Mouse (Mus musculus): ENCODE data around the gene Slc12a8. TPM values are rescaled to one million over a fixed set of nuclear protein-coding genes. Genes with fewer than 3 reads are reported as not detected.

Slc12a8 gene
- total RNA-seq, 2 experiments from 2014 or later: 1.1 to 1.9 TPM

- no peak for DNase-seq (ENCODE audit: low spot score in 2 of 2)
Measured at GRCm38 (mm10) chr16:33672188-33672587, 155.1 kb downstream of the Slc12a8 start.

- DNase-seq (ENCODE audit: low spot score in 2 of 2): no peak
Measured at GRCm38 (mm10) chr16:33672643-33673042, 155.5 kb downstream of the Slc12a8 start.

GRCm38 (mm10) chr16:33673530-33674109 lies 156.5 kb downstream of the Slc12a8 start:
- DNase-seq (ENCODE audit: low spot score in 2 of 2): no peak

- no peak for DNase-seq (ENCODE audit: low spot score in 2 of 2)
Measured at GRCm38 (mm10) chr16:33675151-33675847, 158.2 kb downstream of the Slc12a8 start.

GRCm38 (mm10) chr16:33675848-33676184 lies 158.7 kb downstream of the Slc12a8 start:
- DNase-seq (ENCODE audit: low spot score in 2 of 2): no peak

GRCm38 (mm10) chr16:33676347-33677312 lies 159.5 kb downstream of the Slc12a8 start:
- DNase-seq (ENCODE audit: low spot score in 2 of 2): no peak

GRCm38 (mm10) chr16:33677313-33677690 lies 160.2 kb downstream of the Slc12a8 start:
- DNase-seq (ENCODE audit: low spot score in 2 of 2): no peak

GRCm38 (mm10) chr16:33677901-33678300 lies 160.8 kb downstream of the Slc12a8 start:
- no peak for DNase-seq (ENCODE audit: low spot score in 2 of 2)

GRCm38 (mm10) chr16:33680271-33680670 lies 163.1 kb downstream of the Slc12a8 start:
- DNase-seq (ENCODE audit: low spot score in 2 of 2): no peak

GRCm38 (mm10) chr16:33680816-33681215 lies 163.7 kb downstream of the Slc12a8 start:
- no peak for DNase-seq (ENCODE audit: low spot score in 2 of 2)

- DNase-seq (ENCODE audit: low spot score in 2 of 2): no peak
Measured at GRCm38 (mm10) chr16:33681661-33682060, 164.5 kb downstream of the Slc12a8 start.

- no peak for DNase-seq (ENCODE audit: low spot score in 2 of 2)
Measured at GRCm38 (mm10) chr16:33682651-33683050, 165.5 kb downstream of the Slc12a8 start.

GRCm38 (mm10) chr16:33683206-33684161 lies 166.4 kb downstream of the Slc12a8 start:
- DNase-seq (ENCODE audit: low spot score in 2 of 2): no peak

GRCm38 (mm10) chr16:33684162-33684702 lies 167.1 kb downstream of the Slc12a8 start, which contains the start of gene Heg1:
Gene Heg1, plus strand, starts transcription at chr16:33684370.
- peak; percentile 42 to 45 for DNase-seq (ENCODE audit: low spot score in 2 of 2)

GRCm38 (mm10) chr16:33684703-33685701 lies 167.9 kb downstream of the Slc12a8 start:
- no peak for DNase-seq (ENCODE audit: low spot score in 2 of 2)

- no peak for DNase-seq (ENCODE audit: low spot score in 2 of 2)
Measured at GRCm38 (mm10) chr16:33686056-33686455, 168.9 kb downstream of the Slc12a8 start.

GRCm38 (mm10) chr16:33687724-33688123 lies 170.6 kb downstream of the Slc12a8 start:
- no peak for DNase-seq (ENCODE audit: low spot score in 2 of 2)

- no peak for DNase-seq (ENCODE audit: low spot score in 2 of 2)
Measured at GRCm38 (mm10) chr16:33690975-33691747, 174.0 kb downstream of the Slc12a8 start.
